Mouse (Mus musculus) erythroblast, embryonic 14.5 days (primary cell): ENCODE measurements at regions not wholly inside any gene's neighbourhood (a gene's known extent, or its start where the extent isn't known, plus 50 kb on each side); places are given as distances from the start of the nearest gene placed in this dataset.

Experiments
- H3K27me3 ChIP-seq: 2 replicates; pipeline ENCODE4 v1.6.1; 2012; ENCODE audit warnings: inconsistent platforms; ENCODE audit not compliant: control insufficient read depth
- H3K36me3 ChIP-seq: 2 replicates; pipeline ENCODE4 v1.6.1; 2012; ENCODE audit warnings: mild to moderate bottlenecking, inconsistent platforms; ENCODE audit not compliant: control insufficient read depth
- H3K4me1 ChIP-seq: 2 replicates; pipeline ENCODE4 v1.6.1; 2012; ENCODE audit warnings: inconsistent platforms; ENCODE audit not compliant: control insufficient read depth
- H3K4me3 ChIP-seq: replicated peaks from 2 replicates; pipeline ENCODE3; 2012; ENCODE audit warnings: moderate library complexity, mild to moderate bottlenecking, inconsistent platforms
- H3K9me3 ChIP-seq: 2 replicates; pipeline ENCODE4 v1.6.1; 2012; ENCODE audit warnings: low read length, inconsistent platforms, mixed read lengths; ENCODE audit not compliant: control insufficient read depth
- GATA1 ChIP-seq: IDR thresholded peaks from 2 replicates; pipeline ENCODE4 v1.6.1; 2012; ENCODE audit warnings: low read length, inconsistent platforms, mixed read lengths
- TAL1 ChIP-seq: IDR thresholded peaks from 3 replicates; pipeline ENCODE4 v1.6.1; 2012; ENCODE audit warnings: low read length, inconsistent platforms, mixed read lengths

- TF ChIP-seq GATA1 (no peak), TAL1 (no peak)
- H3K9me3 ChIP-seq = no peaks in the 10 kb centered on the region
- H3K27me3 ChIP-seq = no peaks in the 10 kb centered on the region
- no peaks in the 10 kb centered on the region for H3K36me3 ChIP-seq
- no peak overlapping the region for H3K4me3 ChIP-seq
- no peaks in the 10 kb centered on the region for H3K4me1 ChIP-seq
These were observed 105.7 kb downstream of the Samd5 start for GRCm38 (mm10) chr10:9569277-9569676.

GRCm38 (mm10) chr10:9557517-9558065 lies 117.4 kb downstream of the Samd5 start:
- no peaks in the 10 kb centered on the region for H3K9me3 ChIP-seq
- TF ChIP-seq GATA1 = no peak
- TF ChIP-seq TAL1 = no peak
- no peak overlapping the region for H3K4me3 ChIP-seq

DNA sequence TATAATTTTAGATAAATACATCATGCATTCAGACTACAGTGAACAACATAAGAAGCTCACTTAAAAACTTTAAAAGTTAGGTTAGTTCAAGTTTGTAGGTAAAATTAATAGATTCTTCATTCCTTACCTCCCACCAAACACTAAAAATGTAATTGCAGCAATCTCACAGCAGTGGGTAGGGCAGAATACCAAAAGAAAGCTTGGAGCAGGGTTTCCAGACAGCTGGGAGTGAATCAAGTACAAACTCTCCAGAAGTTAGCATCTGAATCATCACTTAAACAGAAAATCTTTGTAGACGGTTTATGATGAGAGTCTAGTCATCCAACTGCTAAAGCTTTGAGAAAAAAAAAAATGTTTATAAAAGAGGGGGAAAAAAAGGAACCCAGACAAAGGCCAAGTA lies 117.9 kb downstream of the Samd5 start:
- Histone ChIP-seq H3K9me3 (no peaks in the 10 kb centered on the region), H3K36me3 (no peaks in the 10 kb centered on the region), H3K4me1 (no peaks in the 10 kb centered on the region), H3K27me3 (no peaks in the 10 kb centered on the region), H3K4me3 (no peak overlapping the region)
- TF ChIP-seq TAL1 = no peak
- TF ChIP-seq GATA1 = no peak

More at GRCm38 (mm10) chr10:9557517-9558065, 117.4 kb downstream of the Samd5 start:
- H3K36me3 ChIP-seq = no peaks in the 10 kb centered on the region
- H3K27me3 ChIP-seq = no peaks in the 10 kb centered on the region
- H3K4me1 ChIP-seq = no peaks in the 10 kb centered on the region

DNA sequence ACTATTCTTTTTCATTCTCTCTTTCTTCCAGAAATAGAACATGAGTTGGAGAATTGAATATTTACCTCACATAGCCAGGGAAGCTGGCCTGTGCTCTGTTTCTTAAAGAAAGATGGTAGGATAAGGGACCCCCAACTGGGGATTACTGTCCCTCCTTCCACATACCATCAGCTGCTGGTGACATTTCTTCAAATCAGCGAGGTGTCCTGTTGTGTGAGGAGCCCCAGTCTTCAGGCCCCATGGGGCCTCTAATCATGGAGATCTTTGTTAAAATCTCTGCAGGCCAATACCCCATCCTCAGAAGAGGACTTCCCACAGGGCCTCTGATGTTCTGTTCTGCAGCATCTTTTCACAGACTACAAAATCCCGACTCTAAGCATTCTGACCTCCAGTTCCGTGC lies 121.1 kb downstream of the Samd5 start:
- Histone ChIP-seq H3K36me3 (no peaks in the 10 kb centered on the region), H3K4me1 (no peaks in the 10 kb centered on the region), H3K9me3 (no peaks in the 10 kb centered on the region), H3K4me3 (no peak overlapping the region), H3K27me3 (no peaks in the 10 kb centered on the region)
- TF ChIP-seq TAL1 (no peak), GATA1 (no peak)

DNA sequence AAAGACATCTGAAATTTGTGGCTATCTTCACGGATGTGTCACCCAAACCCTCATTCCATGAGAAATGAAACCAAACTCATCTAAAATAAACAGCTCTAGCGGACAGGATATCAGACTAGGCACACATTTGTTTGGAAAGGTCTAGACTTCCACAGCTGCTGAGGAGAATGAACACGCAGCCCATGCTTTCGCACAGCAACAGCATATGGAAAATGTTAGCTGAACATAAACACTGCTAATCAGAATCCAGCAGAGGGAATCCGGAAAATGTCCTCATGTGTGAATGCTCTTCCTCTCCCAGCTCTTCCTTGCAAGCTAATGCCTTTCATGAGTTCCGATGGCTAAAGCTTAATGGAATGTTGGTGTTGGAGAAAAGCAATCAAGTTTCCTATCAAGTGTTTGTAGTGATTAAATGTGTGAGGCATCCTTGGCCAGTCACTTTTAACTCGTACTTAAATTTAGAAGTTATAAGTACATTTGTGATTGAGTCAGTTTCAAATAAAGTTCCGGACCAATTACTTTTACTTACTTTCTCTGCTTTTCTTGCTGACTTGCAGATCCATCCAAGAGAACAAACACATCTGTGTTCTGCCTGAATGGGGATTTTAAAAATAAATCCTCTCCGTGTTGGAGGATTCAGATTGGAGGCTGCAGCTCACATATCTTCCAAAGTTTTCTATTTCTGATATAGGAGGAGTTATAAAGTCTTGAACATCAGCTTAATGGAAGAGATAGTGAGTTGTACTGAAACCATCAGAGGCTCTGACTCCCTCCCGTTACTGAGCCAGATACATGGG lies 124.9 kb downstream of the Samd5 start:
- Histone ChIP-seq H3K36me3 (no peaks in the 10 kb centered on the region), H3K4me1 (no peaks in the 10 kb centered on the region), H3K27me3 (no peaks in the 10 kb centered on the region), H3K4me3 (no peak overlapping the region), H3K9me3 (no peaks in the 10 kb centered on the region)
- no peak for TF ChIP-seq TAL1
- no peak for TF ChIP-seq GATA1

- Histone ChIP-seq H3K27me3 (no peaks in the 10 kb centered on the region), H3K36me3 (no peaks in the 10 kb centered on the region), H3K4me3 (no peak overlapping the region), H3K4me1 (no peaks in the 10 kb centered on the region), H3K9me3 (no peaks in the 10 kb centered on the region)
- no peak for TF ChIP-seq TAL1
- no peak for TF ChIP-seq GATA1
These were observed 129.2 kb downstream of the Samd5 start for GRCm38 (mm10) chr10:9545807-9546206.

- Histone ChIP-seq H3K27me3 (no peaks in the 10 kb centered on the region), H3K36me3 (no peaks in the 10 kb centered on the region), H3K4me3 (no peak overlapping the region), H3K4me1 (no peaks in the 10 kb centered on the region), H3K9me3 (no peaks in the 10 kb centered on the region)
- TF ChIP-seq TAL1 (no peak), GATA1 (no peak)
These were observed 130.8 kb downstream of the Samd5 start for GRCm38 (mm10) chr10:9544041-9544786.

GRCm38 (mm10) chr10:9541579-9541978 lies 133.4 kb downstream of the Samd5 start:
- TF ChIP-seq TAL1 = no peak
- TF ChIP-seq GATA1 = no peak
- H3K36me3 ChIP-seq = no peaks in the 10 kb centered on the region

GRCm38 (mm10) chr10:9537686-9538085 lies 137.3 kb downstream of the Samd5 start:
- no peaks in the 10 kb centered on the region for H3K27me3 ChIP-seq

More at GRCm38 (mm10) chr10:9541579-9541978, 133.4 kb downstream of the Samd5 start:
- no peaks in the 10 kb centered on the region for H3K9me3 ChIP-seq
- H3K4me3 ChIP-seq = no peak overlapping the region
- no peaks in the 10 kb centered on the region for H3K27me3 ChIP-seq
- H3K4me1 ChIP-seq = no peaks in the 10 kb centered on the region

More at GRCm38 (mm10) chr10:9537686-9538085, 137.3 kb downstream of the Samd5 start:
- Histone ChIP-seq H3K9me3 (no peaks in the 10 kb centered on the region), H3K36me3 (no peaks in the 10 kb centered on the region), H3K4me1 (no peaks in the 10 kb centered on the region), H3K4me3 (no peak overlapping the region)
- TF ChIP-seq GATA1 = no peak
- TF ChIP-seq TAL1 = no peak
